Mouse (Mus musculus) liver, postnatal 0 days (tissue): Measurements from ENCODE around the gene Gm9918. TPM values are rescaled to one million over a fixed set of nuclear protein-coding genes. Genes with fewer than 3 reads are reported as not detected.

Experiments
- ATAC-seq: fragments of 200-750 bp; cut with Nextera tagmentation; 2 replicates; pipeline ENCODE4 v1.8.0; 2017; ENCODE audit warnings: mild to moderate bottlenecking, moderate library complexity
- DNase-seq: peaks from one replicate; pipeline ENCODE4 v3.0.0-alpha.2; 2016
- H3K27ac ChIP-seq: fragments of 300-500 bp; sonication (generic); 2 replicates; pipeline ENCODE4 v1.5.1; 2014; ENCODE audit warnings: antibody characterized with exemption, moderate library complexity, mild to moderate bottlenecking, low read depth
- H3K27me3 ChIP-seq: fragments of 300-500 bp; sonication (generic); 2 replicates; pipeline ENCODE4 v1.6.1; 2014; ENCODE audit warnings: low read length, control low read depth, mixed read lengths; ENCODE audit not compliant: insufficient read depth
- H3K36me3 ChIP-seq: fragments of 300-500 bp; sonication (generic); replicated peaks from 2 replicates; pipeline ENCODE4 v1.6.1; 2014; ENCODE audit warnings: mild to moderate bottlenecking, control low read depth, low read length, moderate library complexity, mixed read lengths; ENCODE audit not compliant: insufficient read depth
- H3K4me1 ChIP-seq: fragments of 300-500 bp; sonication (generic); 2 replicates; pipeline ENCODE4 v1.6.1; 2014; ENCODE audit warnings: antibody characterized with exemption, mild to moderate bottlenecking, control low read depth; ENCODE audit not compliant: insufficient read depth
- H3K4me2 ChIP-seq: fragments of 300-500 bp; sonication (generic); 2 replicates; pipeline ENCODE4 v1.6.1; 2014; ENCODE audit warnings: low read depth, mild to moderate bottlenecking, low read length, moderate library complexity, mixed read lengths
- H3K4me3 ChIP-seq: fragments of 300-500 bp; sonication (generic); 2 replicates; pipeline ENCODE4 v1.5.1; 2014; ENCODE audit warnings: low read depth, low read length
- H3K9ac ChIP-seq: fragments of 300-500 bp; sonication (generic); replicated peaks from 2 replicates; pipeline ENCODE4 v1.6.1; 2014; ENCODE audit warnings: mild to moderate bottlenecking, moderate library complexity
- H3K9me3 ChIP-seq: fragments of 300-500 bp; sonication (generic); 2 replicates; pipeline ENCODE4 v1.6.1; 2016; ENCODE audit warnings: mild to moderate bottlenecking, control low read depth, low read length, mixed read lengths
- CTCF ChIP-seq: sonication (generic); IDR thresholded peaks from 2 replicates; pipeline ENCODE4 v1.5.1; 2016; ENCODE audit warnings: antibody characterized with exemption, low read depth
- EP300 ChIP-seq: IDR thresholded peaks from 2 replicates; pipeline ENCODE4 v1.6.1; 2016; ENCODE audit warnings: antibody characterized with exemption, low read depth, mild to moderate bottlenecking
- WGBS: fragments of 180-500 bp; shearing (Covaris S2); extraction: QIAGEN DNeasy Blood & Tissue Kit; methylation state at CpG from one replicate; pipeline ENCODE4 v1.1.7; 2014; ENCODE audit not compliant: insufficient replicate concordance; 5-methylcytosine and 5-hydroxymethylcytosine counted together
- polyA plus RNA-seq: library from polyadenylated mRNA; unstranded; fragments of >200 nt; fragmentation: Nextera tagmentation; extraction: Ambion mirVana; gene quantifications from 2 replicates; pipeline ENCODE4 v1.2.1, GENCODE M21; 2015

Gm9918 gene
- polyA plus RNA-seq, 1 experiment from 2014 or later = not detected

- ATAC-seq (peak; percentile 58), DNase-seq (peak; percentile 66)
- Histone ChIP-seq H3K36me3 (no peaks in the 10 kb centered on the region), H3K4me3 (peak overlapping the region; percentile 63), H3K27ac (peak overlapping the region; percentile 88), H3K9ac (peak overlapping the region; percentile 62), H3K27me3 (peaks cover 64% of the 10 kb centered on the region), H3K4me2 (peak overlapping the region; percentile 96), H3K9me3 (no peaks in the 10 kb centered on the region), H3K4me1 (peaks cover 32% of the 10 kb centered on the region)
- 1% methylated on average over 46 of the region's 65 CpGs for WGBS
- TF ChIP-seq CTCF (no peak), EP300 (no peak)
These were observed 22.9 kb upstream of the Gm9918 start for GRCm38 (mm10) chr15:102247252-102248130.

- Histone ChIP-seq H3K9me3 (no peaks in the 10 kb centered on the region), H3K27ac (peak overlapping the region; percentile 88), H3K9ac (peak overlapping the region; percentile 62)
These were observed 22.1 kb upstream of the Gm9918 start for GRCm38 (mm10) chr15:102248131-102248811.

GRCm38 (mm10) chr15:102248812-102249191, 21.6 kb upstream of the Gm9918 start:
- no peak for ATAC-seq
- WGBS = 23% methylated on average over 3 of the region's 3 CpGs
- peaks cover 19% of the 10 kb centered on the region for H3K4me1 ChIP-seq
- H3K4me2 ChIP-seq = no peak overlapping the region
- no peaks in the 10 kb centered on the region for H3K36me3 ChIP-seq
- peaks cover 67% of the 10 kb centered on the region for H3K27me3 ChIP-seq
- H3K4me3 ChIP-seq = no peak overlapping the region
- DNase-seq = no peak
- no peaks in the 10 kb centered on the region for H3K9me3 ChIP-seq
- 0 out of 2 replicates have a peak overlapping the region, but pooled peaks have one; percentile 88 for H3K27ac ChIP-seq
- no peak overlapping the region for H3K9ac ChIP-seq
- TF ChIP-seq CTCF = no peak
- no peak for TF ChIP-seq EP300

More at GRCm38 (mm10) chr15:102248131-102248811, 22.1 kb upstream of the Gm9918 start:
- TF ChIP-seq CTCF = no peak
- TF ChIP-seq EP300 = no peak
- H3K4me3 ChIP-seq = peak overlapping the region; percentile 63
- peaks cover 66% of the 10 kb centered on the region for H3K27me3 ChIP-seq
- no peak for DNase-seq
- peaks cover 24% of the 10 kb centered on the region for H3K4me1 ChIP-seq
- no peak for ATAC-seq
- no peaks in the 10 kb centered on the region for H3K36me3 ChIP-seq
- H3K4me2 ChIP-seq = peak overlapping the region; percentile 96
- 10% methylated on average over 8 of the region's 8 CpGs for WGBS

GRCm38 (mm10) chr15:102249251-102249691, 21.1 kb upstream of the Gm9918 start:
- no peak overlapping the region for H3K9ac ChIP-seq
- no peak for DNase-seq

GRCm38 (mm10) chr15:102249967-102250366, 20.4 kb upstream of the Gm9918 start:
- 54% methylated on average over 9 of the region's 9 CpGs for WGBS
- Histone ChIP-seq H3K9ac (no peak overlapping the region), H3K4me2 (no peak overlapping the region), H3K4me1 (peaks cover 12% of the 10 kb centered on the region), H3K36me3 (no peaks in the 10 kb centered on the region), H3K27me3 (peaks cover 68% of the 10 kb centered on the region), H3K9me3 (no peaks in the 10 kb centered on the region), H3K4me3 (no peak overlapping the region), H3K27ac (no peak overlapping the region)
- ATAC-seq (no peak), DNase-seq (no peak)
- TF ChIP-seq CTCF = no peak
- no peak for TF ChIP-seq EP300

More at GRCm38 (mm10) chr15:102249251-102249691, 21.1 kb upstream of the Gm9918 start:
- Histone ChIP-seq H3K4me2 (peak overlapping the region; percentile 38; the same call in 1 of the 2 replicates), H3K4me3 (no peak overlapping the region), H3K27ac (peak overlapping the region; percentile 34; the same call in 1 of the 2 replicates), H3K9me3 (no peaks in the 10 kb centered on the region), H3K4me1 (peaks cover 14% of the 10 kb centered on the region), H3K36me3 (no peaks in the 10 kb centered on the region), H3K27me3 (peaks cover 70% of the 10 kb centered on the region)
- TF ChIP-seq EP300 (no peak), CTCF (no peak)
- WGBS = 7% methylated on average over 12 of the region's 13 CpGs
- ATAC-seq = no peak

- Histone ChIP-seq H3K36me3 (no peaks in the 10 kb centered on the region), H3K9me3 (no peaks in the 10 kb centered on the region), H3K27ac (no peak overlapping the region), H3K27me3 (peaks cover 66% of the 10 kb centered on the region), H3K4me1 (peaks cover 11% of the 10 kb centered on the region), H3K4me3 (no peak overlapping the region), H3K4me2 (no peak overlapping the region), H3K9ac (no peak overlapping the region)
- DNase-seq (no peak), ATAC-seq (no peak)
- WGBS = 70% methylated on average over 5 of the region's 5 CpGs
- TF ChIP-seq CTCF (no peak), EP300 (no peak)
These were observed 19.8 kb upstream of the Gm9918 start for GRCm38 (mm10) chr15:102250521-102250920.
